Mouse (Mus musculus): Measurements from ENCODE around the gene Krt80.

GRCm38 (mm10) chr15:101370101-101370911 lies at the start of gene Krt80:
- TF ChIP-seq CTCF (IDR thresholded peaks at IDR 0.05; ENCODE audit: low read depth) (no peak), EP300 (optimal IDR thresholded peaks at IDR 0.05) (no peak)
